ENCODE assay signal across 8 mouse cellular contexts in genomic region chr3:107379422-107379821, GRCm38 (mm10). TPM values are rescaled to one million over a fixed set of nuclear protein-coding genes. Genes with fewer than 3 reads are reported as not detected.
DNase-seq lines count a peak whose midpoint lies in the region; ATAC-seq and TF ChIP-seq lines count a peak whose summit lies in the region.

No protein-coding gene starts in this region.

- H3K4me3 ChIP-seq in midbrain, embryonic 11.5 days (ENCODE audit: low read depth, low read length) = no peak overlapping the region
- no peak overlapping the region for H3K4me3 ChIP-seq in midbrain, embryonic 13.5 days (replicated peaks)
- H3K4me3 ChIP-seq in bone marrow, adult 2 months (replicated peaks; ENCODE audit: control insufficient read depth, low read depth, low read length) = no peak overlapping the region
- H3K4me3 ChIP-seq in embryonic facial prominence, embryonic 14.5 days (ENCODE audit: low read depth, low read length) = no peak overlapping the region
- no peak overlapping the region for H3K4me3 ChIP-seq in neural tube, embryonic 14.5 days (ENCODE audit: low read depth, low read length)

- no peak overlapping the region for H3K9ac ChIP-seq in midbrain, embryonic 11.5 days (ENCODE audit: low read length)
- no peak overlapping the region for H3K9ac ChIP-seq in midbrain, embryonic 13.5 days (replicated peaks)
- H3K9ac ChIP-seq in embryonic facial prominence, embryonic 14.5 days (ENCODE audit: low read depth, low read length) = no peak overlapping the region
- H3K9ac ChIP-seq in neural tube, embryonic 14.5 days (replicated peaks; ENCODE audit: low read depth, low read length) = no peak overlapping the region

- no peaks in the 10 kb centered on the region for H3K27me3 ChIP-seq in midbrain, embryonic 11.5 days (ENCODE audit: control insufficient read depth, insufficient read depth, low read length)
- H3K27me3 ChIP-seq in midbrain, embryonic 13.5 days = no peaks in the 10 kb centered on the region
- H3K27me3 ChIP-seq in embryonic facial prominence, embryonic 14.5 days (replicated peaks; ENCODE audit: control insufficient read depth, insufficient read depth, low read length) = no peaks in the 10 kb centered on the region
- no peaks in the 10 kb centered on the region for H3K27me3 ChIP-seq in neural tube, embryonic 14.5 days (ENCODE audit: control insufficient read depth, insufficient read depth, low read length)

- peak; percentile 96 for DNase-seq in midbrain, embryonic 11.5 days (ENCODE audit: low spot score, missing footprints)
- DNase-seq in embryonic facial prominence, embryonic 14.5 days (ENCODE audit: low spot score) = peak; percentile 49
- DNase-seq in left cerebral cortex, postnatal 36 days (ENCODE audit: low spot score in 2 of 2) = peak; percentile 47 to 49
- DNase-seq in thymus, adult 18-20 months = peak; percentile 11 to 16

- no peak for TF ChIP-seq POLR2A in bone marrow, adult 2 months (IDR thresholded peaks at IDR 0.05; ENCODE audit: borderline replicate concordance, control insufficient read depth, low read depth, low read length)

- H3K4me2 ChIP-seq in midbrain, embryonic 11.5 days = no peak overlapping the region
- H3K4me2 ChIP-seq in midbrain, embryonic 13.5 days (replicated peaks) = no peak overlapping the region
- H3K4me2 ChIP-seq in embryonic facial prominence, embryonic 14.5 days (ENCODE audit: low read depth, low read length) = no peak overlapping the region
- H3K4me2 ChIP-seq in neural tube, embryonic 14.5 days (ENCODE audit: low read depth, low read length) = no peak overlapping the region

- no peaks in the 10 kb centered on the region for H3K36me3 ChIP-seq in midbrain, embryonic 11.5 days (ENCODE audit: control insufficient read depth, insufficient read depth, low read length)
- H3K36me3 ChIP-seq in midbrain, embryonic 13.5 days = no peaks in the 10 kb centered on the region
- no peaks in the 10 kb centered on the region for H3K36me3 ChIP-seq in embryonic facial prominence, embryonic 14.5 days (ENCODE audit: control insufficient read depth, insufficient read depth, low read length)
- H3K36me3 ChIP-seq in neural tube, embryonic 14.5 days (ENCODE audit: control insufficient read depth, insufficient read depth, low read length) = no peaks in the 10 kb centered on the region

- no peaks in the 10 kb centered on the region for H3K4me1 ChIP-seq in midbrain, embryonic 11.5 days (ENCODE audit: control insufficient read depth, insufficient read depth, low read length)
- peaks cover 12% of the 10 kb centered on the region for H3K4me1 ChIP-seq in midbrain, embryonic 13.5 days (replicated peaks)
- no peaks in the 10 kb centered on the region for H3K4me1 ChIP-seq in bone marrow, adult 2 months (ENCODE audit: control insufficient read depth, insufficient read depth, low read length)
- no peaks in the 10 kb centered on the region for H3K4me1 ChIP-seq in embryonic facial prominence, embryonic 14.5 days (ENCODE audit: control insufficient read depth, insufficient read depth, low read length)
- 0 out of 2 replicates have a peak, but pooled peaks cover 3% of the 10 kb centered on the region for H3K4me1 ChIP-seq in neural tube, embryonic 14.5 days (ENCODE audit: control insufficient read depth, insufficient read depth, low read length)

- H3K9me3 ChIP-seq in midbrain, embryonic 11.5 days (ENCODE audit: control insufficient read depth, low read length) = no peaks in the 10 kb centered on the region
- H3K9me3 ChIP-seq in midbrain, embryonic 13.5 days = no peaks in the 10 kb centered on the region
- H3K9me3 ChIP-seq in embryonic facial prominence, embryonic 14.5 days (ENCODE audit: control insufficient read depth, low read length) = no peaks in the 10 kb centered on the region
- no peaks in the 10 kb centered on the region for H3K9me3 ChIP-seq in neural tube, embryonic 14.5 days (ENCODE audit: control insufficient read depth, low read length)

- intact Hi-C loops in left cerebral cortex, postnatal 36 days (cut with DNase I) = loop anchor here (5.0 kb wide), 1 partner anchor 83 kb away; no protein-coding TSS in a partner anchor

- TF ChIP-seq CTCF in bone marrow, adult 2 months (IDR thresholded peaks at IDR 0.05; ENCODE audit: control insufficient read depth, insufficient read depth, low read length) = peak; percentile 81

- 0 out of 2 replicates have a peak, but pooled peaks have one; percentile 27 for ATAC-seq in midbrain, embryonic 11.5 days (ENCODE audit: low FRiP score)
- no peak for ATAC-seq in midbrain, embryonic 13.5 days
- ATAC-seq in embryonic facial prominence, embryonic 14.5 days (ENCODE audit: low read depth) = no peak
- peak; percentile 71 to 79 for ATAC-seq in hematopoietic stem cell, adult 5-6 weeks (replicated peaks in 1 of 2; ENCODE audit: insufficient read depth in 1 of 2, low FRiP score in 2 of 2, low TSS enrichment in 1 of 2, low read depth in 1 of 2, poor library complexity in 2 of 2, severe bottlenecking in 2 of 2)
- peak; percentile 78; the same call in 1 of the 2 replicates for ATAC-seq in neural tube, embryonic 14.5 days (ENCODE audit: low read depth)

- 10% methylated on average over 4 of the region's 4 CpGs for WGBS in midbrain, embryonic 11.5 days
- WGBS in midbrain, embryonic 13.5 days = 7% methylated on average over 4 of the region's 4 CpGs
- 3% methylated on average over 4 of the region's 4 CpGs for WGBS in bone marrow, adult 2 months
- 7% methylated on average over 4 of the region's 4 CpGs for WGBS in embryonic facial prominence, embryonic 14.5 days
- WGBS in neural tube, embryonic 14.5 days = 11% methylated on average over 4 of the region's 4 CpGs

- no peak overlapping the region for H3K27ac ChIP-seq in midbrain, embryonic 11.5 days (ENCODE audit: low read depth, low read length)
- H3K27ac ChIP-seq in midbrain, embryonic 13.5 days = no peak overlapping the region
- H3K27ac ChIP-seq in bone marrow, adult 2 months (ENCODE audit: control insufficient read depth, insufficient read depth, low read depth, low read length, poor library complexity) = no peak overlapping the region
- no peak overlapping the region for H3K27ac ChIP-seq in embryonic facial prominence, embryonic 14.5 days (replicated peaks; ENCODE audit: low read depth, low read length)
- no peak overlapping the region for H3K27ac ChIP-seq in neural tube, embryonic 14.5 days (ENCODE audit: low read depth, low read length)

RNA-seq across cellular contexts. Expression of gene Rbm15, which starts 45.9 kb away (rescaled TPM):
- polyA plus RNA-seq in midbrain, embryonic 11.5 days (2014; fragmentation: Nextera tagmentation; extraction: Ambion mirVana) = 19.9 and 20.6 TPM in 2 replicates
- polyA plus RNA-seq in midbrain, embryonic 13.5 days (2015; fragmentation: Nextera tagmentation; extraction: Ambion mirVana) = 10.7 and 12.0 TPM in 2 replicates
- polyA plus RNA-seq in bone marrow, adult 2 months (2011; ENCODE audit: insufficient read depth, insufficient read length, low replicate concordance, missing spikeins) = 14.6 and 26.7 TPM in 2 replicates
- polyA plus RNA-seq in embryonic facial prominence, embryonic 14.5 days (2014; fragmentation: Nextera tagmentation; extraction: Ambion mirVana) = 13.5 and 13.7 TPM in 2 replicates
- total RNA-seq in hematopoietic stem cell, adult 5-6 weeks (2017) = 34.5 and 34.9 TPM in 2 replicates
- 10 to 100 TPM; 24.2 to 30.0 TPM for total RNA-seq in left cerebral cortex, postnatal 36 days (2021)
- polyA plus RNA-seq in neural tube, embryonic 14.5 days (2014; fragmentation: Nextera tagmentation; extraction: Ambion mirVana) = 7.8 and 9.0 TPM in 2 replicates

Comparison
In these comparisons a context has a peak if more than half of its experiments do, and no peak if none do; other contexts are left out.
1. ATAC-seq: peak in midbrain, embryonic 11.5 days (single experiment), hematopoietic stem cell, adult 5-6 weeks (2 of 2) and neural tube, embryonic 14.5 days (single experiment); none in midbrain, embryonic 13.5 days (single experiment) and embryonic facial prominence, embryonic 14.5 days (single experiment).
2. DNase-seq: peak in every context shown above with its lines; median percentile 96 in midbrain, embryonic 11.5 days; 49 in embryonic facial prominence, embryonic 14.5 days; 48 in left cerebral cortex, postnatal 36 days; 14 in thymus, adult 18-20 months.